Mouse (Mus musculus) cortical plate, adult 2 months (tissue): ENCODE data around the gene H2-T22. TPM values are rescaled to one million over a fixed set of nuclear protein-coding genes. Genes with fewer than 3 reads are reported as not detected.
A peak's percentile ranks its signal among the peaks of the same experiment; 100 is the strongest.
"Not testable (repeated sequence)": the region's sequence is repeated elsewhere in the genome, so short reads cannot be mapped to it uniquely, and the experiment has no call there.

ENCODE experiments used
- H3K27ac ChIP-seq: fragments of 200-500 bp; 2 replicates; pipeline ENCODE4 v1.5.1; 2012; ENCODE audit warnings: low read length, control low read depth, inconsistent platforms; ENCODE audit not compliant: insufficient read depth
- H3K4me1 ChIP-seq: fragments of 200-500 bp; 2 replicates; pipeline ENCODE4 v1.6.1; 2011; ENCODE audit warnings: low read length; ENCODE audit not compliant: control insufficient read depth, insufficient read depth
- H3K4me3 ChIP-seq: fragments of 200-500 bp; 2 replicates; pipeline ENCODE4 v1.5.1; 2011; ENCODE audit warnings: mild to moderate bottlenecking, low read length, control low read depth; ENCODE audit not compliant: insufficient read depth
- CTCF ChIP-seq: fragments of 200-500 bp; IDR thresholded peaks from 2 replicates; pipeline ENCODE4 v1.5.1; 2011; ENCODE audit warnings: mild to moderate bottlenecking, control low read depth, low read length; ENCODE audit not compliant: insufficient read depth; ENCODE audit errors: extremely low read depth
- POLR2A ChIP-seq: fragments of 200-500 bp; IDR thresholded peaks from 2 replicates; pipeline ENCODE4 v1.6.1; 2011; ENCODE audit warnings: mild to moderate bottlenecking, low read length, control low read depth; ENCODE audit not compliant: insufficient read depth; ENCODE audit errors: extremely low read depth
- polyA plus RNA-seq: library from polyadenylated mRNA; depleted of rRNA; stranded (reverse); fragments of >200 nt; gene quantifications from 2 replicates; pipeline ENCODE4 v1.2.3, GENCODE M21; 2012

Gene H2-T22
- polyA plus RNA-seq, 1 experiment: 18.3 TPM

DNA sequence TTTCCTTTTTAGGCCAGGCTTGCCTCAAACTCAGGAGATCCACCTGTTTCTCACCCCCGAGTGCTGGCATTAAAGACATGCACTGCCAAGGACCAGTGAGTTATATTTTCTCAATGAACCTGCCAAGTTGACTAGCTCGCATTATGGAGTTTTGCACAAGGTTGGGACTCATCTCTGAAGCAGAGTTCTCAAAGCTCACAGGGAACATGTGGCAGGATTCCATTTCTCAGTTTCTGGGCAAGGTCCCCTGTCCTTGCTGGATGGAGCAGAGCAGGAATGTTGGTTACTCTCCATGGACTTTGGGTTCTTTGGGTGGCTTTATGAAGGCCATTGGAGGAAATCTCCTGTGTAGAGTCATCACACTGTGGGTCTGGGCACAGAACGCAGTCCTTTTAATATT, 739 bp upstream of the H2-T22 start:
- TF ChIP-seq CTCF (no peak), POLR2A (no peak)
- no peaks in the 10 kb centered on the region for H3K4me1 ChIP-seq
- peak overlapping the region; percentile 45; the same call in 1 of the 2 replicates for H3K4me3 ChIP-seq
- no peak overlapping the region for H3K27ac ChIP-seq

DNA sequence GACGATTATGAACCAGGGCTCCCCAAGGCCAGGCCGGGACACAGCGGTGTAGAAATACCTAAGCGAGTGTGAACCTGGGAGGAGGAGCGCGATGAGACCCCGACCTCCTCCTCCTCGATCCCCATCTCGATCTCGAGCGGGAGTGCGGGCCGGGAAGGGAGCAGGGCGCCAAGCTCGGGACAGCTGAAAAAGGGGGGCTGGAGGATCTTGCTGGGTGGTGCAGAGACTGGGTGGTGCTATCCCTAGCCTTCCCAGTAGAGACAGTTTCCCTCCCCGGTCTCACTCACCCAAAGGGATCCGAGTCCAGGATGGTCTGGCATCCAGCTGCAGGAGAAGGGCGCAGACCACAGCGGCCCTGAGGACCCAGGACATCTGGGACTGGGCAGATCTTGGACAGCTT, 492 bp downstream of the H2-T22 start:
- not testable (repeated sequence) for H3K4me1 ChIP-seq, H3K27ac ChIP-seq
- H3K4me3 ChIP-seq: peak overlapping the region; percentile 45

DNA sequence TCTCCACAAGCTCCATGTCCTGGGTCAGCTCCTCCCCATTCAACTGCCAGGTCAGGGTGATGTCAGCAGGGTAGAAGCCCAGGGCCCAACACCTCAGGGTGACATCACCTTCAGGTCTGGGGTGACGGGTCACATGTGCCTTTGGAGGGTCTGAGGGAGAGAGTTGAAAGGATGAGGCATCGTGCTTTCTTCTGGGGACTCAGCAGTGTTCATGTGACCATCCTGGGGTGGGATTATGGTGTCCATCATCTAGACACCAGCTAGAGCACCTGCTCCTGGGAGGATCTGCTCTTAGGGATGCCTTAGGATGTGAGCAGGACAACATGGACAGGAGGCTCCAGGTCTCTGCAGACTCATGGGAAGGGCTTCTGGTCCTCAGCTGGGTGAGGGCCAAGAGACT, 1.9 kb downstream of the H2-T22 start:
- not testable (repeated sequence) for H3K4me1 ChIP-seq, H3K4me3 ChIP-seq, H3K27ac ChIP-seq

DNA sequence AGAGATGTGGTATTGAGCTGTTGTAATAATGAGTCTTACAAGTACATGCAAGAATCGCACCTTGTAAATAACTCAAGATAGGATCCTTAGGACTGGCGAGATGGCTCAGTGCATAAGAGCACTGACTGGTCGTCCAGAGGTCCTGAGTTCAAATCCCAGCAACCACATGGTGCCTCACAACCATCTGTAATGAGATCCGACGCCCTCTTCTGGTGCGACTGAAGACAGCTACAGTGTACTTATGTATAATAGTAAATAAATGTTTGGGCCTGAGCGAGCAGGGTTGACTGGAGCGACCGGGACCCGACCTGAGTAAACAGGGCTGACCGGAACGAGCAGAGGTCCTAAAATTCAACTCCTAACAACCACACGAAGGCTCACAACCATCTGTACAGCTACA, 6.4 kb downstream of the H2-T22 start:
- not testable (repeated sequence) for H3K4me3 ChIP-seq, H3K4me1 ChIP-seq, H3K27ac ChIP-seq

DNA sequence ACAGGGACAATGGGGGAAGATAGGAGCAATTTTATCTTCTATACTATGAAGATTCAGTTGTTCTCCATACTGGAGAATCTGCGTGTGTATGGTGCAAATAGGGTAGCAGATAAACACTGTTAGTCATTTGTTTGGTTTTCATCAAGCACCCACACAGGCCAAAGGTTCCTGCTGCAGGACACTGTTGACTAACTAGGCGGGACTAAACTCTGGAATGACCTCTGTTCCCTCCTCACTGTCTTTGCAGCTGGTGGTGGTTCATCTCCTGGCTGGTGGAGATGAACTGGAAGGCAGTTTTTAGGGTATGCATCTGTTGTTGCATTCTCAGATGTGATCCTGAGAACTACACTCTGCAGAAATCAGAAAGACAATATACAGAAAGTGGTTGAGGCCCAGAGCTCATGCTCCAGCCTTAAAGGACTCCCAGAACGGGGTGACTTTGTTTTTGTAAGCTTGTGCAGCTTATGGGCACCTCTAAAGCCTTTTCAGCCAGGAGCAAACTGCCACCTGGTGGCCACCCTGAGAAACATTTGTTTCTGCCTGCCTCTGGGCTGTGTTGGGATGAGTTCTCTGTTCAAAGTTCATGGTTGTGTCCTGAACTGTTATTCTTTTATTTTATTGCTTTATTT, 7.4 kb downstream of the H2-T22 start:
- not testable (repeated sequence) for H3K27ac ChIP-seq, H3K4me3 ChIP-seq, H3K4me1 ChIP-seq
- peak; percentile 34 for TF ChIP-seq CTCF

DNA sequence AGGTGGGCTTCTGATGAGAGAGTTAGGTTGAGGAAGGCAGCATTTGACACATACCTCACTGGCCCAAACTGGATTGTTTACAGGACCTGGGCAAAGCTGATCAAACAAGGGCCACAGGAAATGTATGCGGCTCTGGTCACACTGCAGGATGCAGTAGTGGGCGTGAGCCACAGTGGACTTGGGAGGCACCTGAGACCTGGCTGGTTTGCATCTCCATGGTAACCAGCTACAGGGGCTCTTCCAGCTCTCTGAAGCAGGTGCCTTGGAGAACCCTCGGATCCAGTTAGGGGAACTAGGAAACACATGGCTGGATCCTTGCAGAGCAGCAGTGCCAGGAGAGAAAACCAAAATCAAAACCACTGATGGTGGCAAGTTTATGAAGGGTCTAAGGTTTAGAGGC, 8.0 kb downstream of the H2-T22 start:
- not testable (repeated sequence) for H3K4me3 ChIP-seq, H3K27ac ChIP-seq, H3K4me1 ChIP-seq

DNA sequence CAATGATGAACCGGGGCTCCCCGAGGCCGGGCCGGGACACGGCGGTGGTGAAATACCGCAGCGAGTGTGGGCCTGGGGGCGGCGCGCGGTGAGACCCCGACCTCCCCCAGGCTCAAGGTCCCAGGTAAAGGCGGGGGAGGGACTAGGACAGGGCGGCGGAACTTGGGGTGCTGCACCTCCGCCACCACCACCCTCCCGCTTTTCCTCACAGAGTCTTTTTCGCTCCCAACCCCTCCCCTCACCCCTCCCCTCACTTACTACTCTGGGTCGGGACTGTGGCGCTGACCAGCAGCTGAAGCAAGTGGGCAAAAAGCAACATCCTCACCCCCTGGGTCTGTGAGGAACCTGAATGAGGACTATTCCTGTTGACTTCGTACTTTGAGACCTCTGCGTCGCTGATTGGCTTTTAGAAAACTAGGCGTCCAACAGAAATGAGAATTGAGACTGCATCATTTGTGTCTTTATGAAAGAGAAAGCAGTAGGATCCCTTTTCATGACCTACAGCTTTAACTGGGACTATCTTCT, 10.1 kb downstream of the H2-T22 start, which contains the start of gene H2-T23:
TSS of gene H2-T23 (minus strand) at position 505 of the 525 bp plus-strand sequence.
- H3K4me3 ChIP-seq: peak within 1 kb of the TSS; percentile 63
- not testable (repeated sequence) for H3K4me1 ChIP-seq, H3K27ac ChIP-seq
- peak; percentile 38; the same call in 1 of the 2 replicates for TF ChIP-seq POLR2A

DNA sequence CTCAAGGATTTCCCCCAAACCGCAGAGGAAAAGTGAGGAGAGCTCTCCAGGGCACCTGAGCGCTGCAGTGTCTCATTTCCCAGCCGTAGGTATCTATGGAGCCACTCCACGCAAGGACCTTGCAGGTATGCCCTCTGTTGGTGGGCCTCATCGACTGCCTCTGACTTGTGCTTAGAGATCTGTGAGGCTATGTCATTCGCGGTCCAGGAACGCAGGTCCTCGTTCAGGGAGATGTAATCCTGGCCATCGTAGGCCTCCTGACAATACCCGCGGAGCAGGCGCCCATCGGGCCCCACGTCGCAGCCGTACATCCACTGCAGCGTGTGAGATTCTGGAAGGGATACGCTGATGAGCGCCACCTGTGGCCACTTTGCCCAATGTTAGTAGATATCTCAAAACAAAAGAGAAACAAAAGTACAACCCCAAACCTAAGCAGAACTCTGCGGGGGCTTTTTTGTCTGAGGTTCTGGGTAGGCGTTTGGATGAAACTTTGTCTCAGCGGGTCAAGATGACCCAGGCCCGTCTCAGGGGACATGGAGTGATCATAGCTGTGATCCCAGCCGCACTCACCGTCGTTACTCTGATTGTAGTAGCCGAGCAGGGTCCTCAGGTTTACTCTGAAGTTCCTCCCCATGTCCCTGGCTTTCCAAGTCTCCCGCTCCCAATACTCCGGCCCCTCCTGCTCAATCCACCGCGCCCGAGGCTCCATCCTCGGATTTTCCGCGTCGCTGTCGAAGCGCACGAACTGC, 10.8 kb downstream of the H2-T22 start:
- not testable (repeated sequence) for H3K4me1 ChIP-seq, H3K27ac ChIP-seq
- TF ChIP-seq CTCF: peak; percentile 31; the same call in 1 of the 2 replicates

DNA sequence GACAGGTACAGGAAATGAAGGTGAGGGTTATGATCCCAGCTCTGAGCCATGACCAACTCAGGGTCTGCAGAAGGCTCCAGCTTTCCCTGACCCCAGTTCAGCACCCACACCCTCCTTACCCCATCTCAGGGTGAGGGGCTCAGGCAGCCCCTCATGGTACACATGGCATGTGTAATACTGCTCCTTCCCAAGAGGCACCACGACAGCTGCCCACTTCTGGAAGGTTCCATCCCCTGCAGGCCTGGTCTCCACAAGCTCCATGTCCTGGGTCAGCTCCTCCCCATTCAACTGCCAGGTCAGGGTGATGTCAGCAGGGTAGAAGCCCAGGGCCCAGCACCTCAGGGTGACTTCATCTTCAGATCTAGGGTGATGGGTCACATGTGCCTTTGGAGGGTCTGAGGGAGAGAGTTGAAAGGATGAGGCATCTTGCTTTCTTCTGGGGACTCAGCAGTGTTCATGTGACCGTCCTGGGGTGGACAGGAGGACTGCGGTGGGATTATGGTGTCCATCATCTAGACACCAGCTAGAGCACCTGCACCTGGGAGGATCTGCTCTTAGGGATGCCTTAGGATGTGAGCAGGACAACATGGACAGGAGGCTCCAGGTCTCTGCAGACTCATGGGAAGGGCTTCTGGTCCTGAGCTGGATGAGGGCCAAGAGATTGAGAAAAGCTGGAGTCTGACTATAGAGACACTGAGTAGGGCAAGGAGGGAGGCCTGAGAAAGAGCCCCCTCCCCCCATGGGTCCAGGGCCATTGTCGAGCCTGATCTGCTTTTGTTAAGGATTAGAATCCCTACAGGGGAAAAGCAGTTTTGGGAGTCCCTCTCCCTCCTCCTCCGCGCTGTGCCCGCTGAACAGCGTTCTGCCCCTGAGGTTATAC, 11.6 kb downstream of the H2-T22 start:
- H3K4me3 ChIP-seq: peak overlapping the region; percentile 63
- not testable (repeated sequence) for H3K4me1 ChIP-seq, H3K27ac ChIP-seq

More for the DNA sequence above, 10.8 kb downstream of the H2-T22 start:
- H3K4me3 ChIP-seq: peak overlapping the region; percentile 63

DNA sequence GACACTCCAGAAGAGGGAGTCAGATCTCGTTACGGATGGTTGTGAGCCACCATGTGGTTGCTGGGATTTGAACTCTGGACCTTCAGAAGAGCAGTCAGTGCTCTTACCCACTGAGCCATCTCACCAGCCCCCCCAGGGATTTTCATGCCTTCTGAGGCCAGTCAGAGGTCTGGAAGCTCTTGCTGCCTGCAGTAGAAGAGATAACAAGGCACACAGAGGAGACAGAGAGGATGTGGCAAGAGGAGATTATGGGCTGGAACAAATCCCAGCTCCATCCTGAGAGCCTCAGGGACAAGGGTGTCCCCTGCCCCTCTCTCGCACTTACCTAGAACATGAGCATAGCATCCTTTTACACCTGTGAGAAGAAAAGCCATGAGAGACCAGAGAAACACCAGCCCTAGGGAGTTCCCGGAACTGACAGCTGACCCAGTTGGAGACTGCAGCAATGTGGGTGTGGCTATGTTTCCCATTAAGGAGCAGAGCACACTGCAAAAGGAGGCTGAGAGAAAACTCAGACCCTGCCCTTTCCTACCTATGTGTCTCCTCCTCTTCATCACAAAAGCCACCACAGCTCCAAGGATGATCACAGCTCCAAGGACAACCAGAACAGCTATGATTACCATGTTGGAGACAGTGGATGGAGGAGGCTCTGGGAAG, 12.4 kb downstream of the H2-T22 start:
- H3K27ac ChIP-seq, H3K4me1 ChIP-seq, H3K4me3 ChIP-seq: not testable (repeated sequence)
